Mouse (Mus musculus) layer of hippocampus, postnatal 36 days (tissue): ENCODE results near the gene Tubb4b. TPM values are rescaled to one million over a fixed set of nuclear protein-coding genes. Genes with fewer than 3 reads are reported as not detected.
A peak's percentile ranks its signal among the peaks of the same experiment; 100 is the strongest.
"Not testable (repeated sequence)": the region's sequence is repeated elsewhere in the genome, so short reads cannot be mapped to it uniquely, and the experiment has no call there.

Source experiments
- DNase-seq, 2 experiments: peaks; one replicate each; pipeline ENCODE4 v3.0.0; 2022
- total RNA-seq, 2 experiments: library from RNA; stranded (reverse); gene quantifications; 2 replicates each; pipeline ENCODE4 v1.2.3; 2021

Gene Tubb4b
- 100 to 1,000 TPM; 309 to 323 TPM for total RNA-seq

GRCm38 (mm10) chr2:25224492-25224765 is at the start of gene Tubb4b:
Gene Tubb4b (minus strand): TSS chr2:25224702.
- DNase-seq = no peak

GRCm38 (mm10) chr2:25273010-25273409 is 48.5 kb upstream of the Tubb4b start:
- no peak for DNase-seq

GRCm38 (mm10) chr2:25272515-25272914 is 48.0 kb upstream of the Tubb4b start:
- DNase-seq = no peak

- peak; percentile 97 to 98 for DNase-seq
These were observed 47.5 kb upstream of the Tubb4b start, which contains the start of the genes Ssna1 and Anapc2 for GRCm38 (mm10) chr2:25271827-25272511. Gene Ssna1 (minus strand): TSS chr2:25272438. Gene Anapc2 (plus strand): TSS chr2:25272478.

GRCm38 (mm10) chr2:25267746-25268309 is 43.3 kb upstream of the Tubb4b start:
- no peak for DNase-seq

- no peak for DNase-seq
These were observed 42.7 kb upstream of the Tubb4b start for GRCm38 (mm10) chr2:25267241-25267640.

- peak in 1 of 2 experiments; percentile 70 for DNase-seq
These were observed 42.2 kb upstream of the Tubb4b start for GRCm38 (mm10) chr2:25266720-25267119.

GRCm38 (mm10) chr2:25265897-25266656 is 41.6 kb upstream of the Tubb4b start:
- DNase-seq = no peak

GRCm38 (mm10) chr2:25264851-25265250 is 40.3 kb upstream of the Tubb4b start:
- DNase-seq = no peak

- no peak for DNase-seq
These were observed 39.8 kb upstream of the Tubb4b start for GRCm38 (mm10) chr2:25264286-25264660.

- DNase-seq = no peak
These were observed 39.3 kb upstream of the Tubb4b start for GRCm38 (mm10) chr2:25263623-25264285.

GRCm38 (mm10) chr2:25262795-25263622 is 38.5 kb upstream of the Tubb4b start:
- no peak for DNase-seq

GRCm38 (mm10) chr2:25262291-25262767 is 37.8 kb upstream of the Tubb4b start, which contains the start of gene Tprn:
Gene Tprn (plus strand): TSS chr2:25262618.
- DNase-seq = peak; percentile 92 to 93

GRCm38 (mm10) chr2:25261870-25262269 is 37.4 kb upstream of the Tubb4b start:
- no peak for DNase-seq

- DNase-seq = no peak
These were observed 34.4 kb upstream of the Tubb4b start for GRCm38 (mm10) chr2:25258887-25259286.

GRCm38 (mm10) chr2:25257250-25257649 is 32.7 kb upstream of the Tubb4b start:
- not testable (repeated sequence) for DNase-seq

GRCm38 (mm10) chr2:25256443-25257109 is 32.1 kb upstream of the Tubb4b start:
- not testable (repeated sequence) for DNase-seq

GRCm38 (mm10) chr2:25255284-25255779 is 30.8 kb upstream of the Tubb4b start, which contains the start of gene Tmem203:
Gene Tmem203 (plus strand): TSS chr2:25255439.
- DNase-seq = peak; percentile 87 to 89

- no peak for DNase-seq
These were observed 27.8 kb upstream of the Tubb4b start for GRCm38 (mm10) chr2:25252331-25252730.

GRCm38 (mm10) chr2:25246183-25247072 is 21.9 kb upstream of the Tubb4b start, which contains the start of gene AL732309.1:
Gene AL732309.1 (minus strand): TSS chr2:25246863.
- no peak for DNase-seq
